Mouse (Mus musculus) spleen, embryonic (tissue): Measurements from ENCODE around the gene Vars.

Source experiments
- CTCF ChIA-PET: fragments of 350-600 bp; sonication (Branson Sonifier 250); formaldehyde crosslinking; loops from one replicate; lab custom pipeline; 2022; lab: Charles Lee

The Vars gene

DNA sequence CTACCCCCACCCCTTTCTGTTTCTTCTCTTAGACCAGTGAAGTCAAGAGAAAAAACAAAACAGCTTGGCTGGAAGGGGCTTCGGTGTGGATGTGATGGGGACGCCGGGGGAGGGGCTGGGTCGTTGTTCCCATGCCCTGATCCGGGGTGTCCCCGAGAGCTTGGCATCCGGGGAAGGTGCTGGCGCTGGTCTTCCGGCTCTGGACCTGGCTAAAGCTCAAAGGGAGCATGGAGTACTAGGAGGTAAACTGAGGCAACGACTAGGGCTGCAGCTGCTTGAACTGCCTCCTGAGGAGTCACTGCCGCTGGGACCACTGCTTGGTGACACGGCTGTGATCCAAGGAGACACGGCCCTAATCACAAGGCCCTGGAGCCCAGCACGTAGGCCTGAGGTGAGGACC, 59.3 kb downstream of the Vars start:
- CTCF ChIA-PET = interaction anchor here (0.6 to 2.8 kb wide), 6 partner anchors 23 to 117 kb away, joined by 3 to 16 read pairs (median 5); no protein-coding TSS in a partner anchor

DNA sequence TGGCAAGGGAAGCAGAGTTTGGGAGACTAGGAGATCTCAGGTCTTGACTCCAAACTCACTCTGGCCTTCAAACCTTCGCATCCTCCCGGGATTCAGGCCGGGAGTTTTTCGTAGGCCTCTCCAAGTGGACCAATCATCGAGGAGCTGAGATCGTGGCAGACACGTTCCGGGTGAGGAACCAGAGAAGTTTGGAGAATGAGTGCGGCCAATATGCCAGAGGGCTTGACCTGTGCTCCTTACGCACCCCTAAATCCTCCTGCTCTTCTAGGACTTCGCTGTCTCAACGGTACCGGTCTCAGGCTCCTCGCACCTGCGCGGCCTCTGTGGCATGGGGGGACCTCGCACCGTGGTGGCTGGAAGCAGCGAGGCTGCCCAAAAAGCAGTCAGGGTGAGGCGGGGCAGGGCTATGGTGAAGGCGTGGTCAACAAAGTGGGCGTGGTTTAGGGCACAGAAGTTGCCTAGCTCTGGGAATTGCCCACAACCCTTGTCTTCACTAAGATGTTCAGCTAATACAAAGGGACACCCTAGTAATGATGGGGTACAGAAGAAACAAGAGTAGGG, 60.0 kb downstream of the Vars start:
- CTCF ChIA-PET = interaction anchor here (0.6 kb wide), 1 partner anchor 34 kb away, joined by 4 read pairs; no protein-coding TSS in a partner anchor

- CTCF ChIA-PET = interaction anchor here (0.6 kb wide), 1 partner anchor 34 kb away, joined by 4 read pairs; no protein-coding TSS in a partner anchor
Observed at GRCm38 (mm10) chr17:35061299-35061698, 60.5 kb downstream of the Vars start.

DNA sequence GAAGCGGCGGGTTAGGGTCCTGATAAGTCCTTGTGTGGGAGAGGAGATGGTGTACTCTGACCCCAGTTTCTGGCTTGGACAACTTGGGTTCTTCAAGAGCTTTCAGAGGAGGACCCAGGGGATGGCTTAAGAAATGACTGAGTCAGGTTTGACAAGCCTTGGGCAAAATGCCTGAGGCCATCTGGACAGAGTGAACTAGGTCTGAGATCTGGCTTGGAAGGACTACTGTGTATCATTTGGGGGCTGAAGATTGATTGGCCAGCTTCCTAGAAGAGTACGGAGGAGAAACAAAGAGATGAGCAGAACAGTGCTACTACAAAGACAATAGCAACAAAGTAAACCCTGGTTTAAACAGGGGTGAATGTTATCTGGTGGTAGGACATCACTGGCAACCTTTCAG, 62.7 kb downstream of the Vars start:
- CTCF ChIA-PET = no interaction called here

- CTCF ChIA-PET = no interaction called here
Observed at GRCm38 (mm10) chr17:35064378-35064877, 63.6 kb downstream of the Vars start.

DNA sequence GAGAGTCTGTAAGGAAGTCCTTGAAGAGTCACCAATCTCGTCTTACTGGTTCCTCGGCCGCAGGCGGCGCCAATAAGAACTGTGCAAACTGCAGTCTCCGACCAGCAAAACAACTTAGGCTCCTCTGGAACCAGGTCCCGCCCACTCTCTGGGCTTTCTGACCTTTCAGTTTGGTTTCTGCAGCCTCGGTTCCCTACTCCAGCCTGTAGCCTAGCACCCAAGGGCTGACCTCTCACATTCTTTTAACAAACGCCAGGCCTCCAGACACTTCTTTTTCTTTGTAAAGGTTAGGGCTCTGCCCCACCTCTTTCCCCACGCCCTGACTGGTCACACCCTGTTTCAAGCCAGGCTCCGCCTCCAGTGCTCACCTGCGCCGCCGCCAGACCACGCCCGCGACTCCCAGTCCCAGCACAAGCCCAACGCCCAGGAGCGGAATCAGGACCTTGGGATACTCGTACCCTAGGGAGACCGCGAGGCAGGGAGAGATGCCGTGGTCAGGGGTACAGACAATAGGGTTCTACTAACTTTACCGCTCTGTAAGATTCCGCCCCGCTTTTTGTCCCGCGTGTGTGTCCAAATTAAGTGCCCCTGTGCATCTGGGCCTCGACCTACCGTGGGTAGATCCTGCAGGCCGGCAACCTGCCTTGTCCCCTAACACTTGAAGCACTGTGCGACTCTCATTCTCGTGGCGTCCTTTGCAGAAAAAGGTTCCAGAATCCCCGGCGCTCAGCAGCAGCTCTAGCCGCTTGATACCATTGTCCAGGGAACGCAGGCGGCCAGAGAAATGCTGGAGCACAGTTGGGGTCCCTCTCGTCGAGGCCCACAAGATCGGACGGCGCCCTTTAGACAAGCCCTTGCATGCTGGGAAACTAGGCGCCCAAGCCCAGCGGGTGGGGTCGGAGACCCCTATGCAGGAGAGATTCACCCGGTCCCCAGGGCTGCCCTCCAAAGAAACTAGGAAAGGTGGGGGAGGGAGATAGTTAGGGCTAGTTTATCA, 64.5 kb downstream of the Vars start, which contains the start of gene Ly6g6c:
Ly6g6c (plus strand) TSS at position 438 of the 997 bp plus-strand sequence.
- CTCF ChIA-PET = no interaction called here
